Mouse (Mus musculus) neural tube, embryonic 11.5 days (tissue): ENCODE results near the gene Notum. TPM values are rescaled to one million over a fixed set of nuclear protein-coding genes. Genes with fewer than 3 reads are reported as not detected.

Experiments used
- ATAC-seq: fragments of 200-750 bp; cut with Nextera tagmentation; 2 replicates; pipeline ENCODE4 v1.8.0; 2017; ENCODE audit warnings: moderate number of reproducible peaks, mild to moderate bottlenecking, moderate TSS enrichment, moderate library complexity; ENCODE audit not compliant: insufficient read depth, low FRiP score, low TSS enrichment
- DNase-seq: peaks from one replicate; pipeline ENCODE4 v3.0.0-alpha.2; 2015; ENCODE audit warnings: low spot score
- H3K27ac ChIP-seq: fragments of 300-500 bp; sonication (generic); 2 replicates; pipeline ENCODE4 v1.5.1; 2014; ENCODE audit warnings: low read depth, mild to moderate bottlenecking, low read length
- H3K27me3 ChIP-seq: fragments of 300-500 bp; sonication (generic); 2 replicates; pipeline ENCODE4 v1.6.1; 2014; ENCODE audit warnings: mild to moderate bottlenecking, low read length, mixed read lengths; ENCODE audit not compliant: control insufficient read depth, insufficient read depth
- H3K36me3 ChIP-seq: fragments of 300-500 bp; sonication (generic); 2 replicates; pipeline ENCODE4 v1.6.1; 2014; ENCODE audit warnings: mild to moderate bottlenecking, low read length, moderate library complexity, mixed read lengths; ENCODE audit not compliant: control insufficient read depth, insufficient read depth
- H3K4me1 ChIP-seq: fragments of 300-500 bp; sonication (generic); 2 replicates; pipeline ENCODE4 v1.6.1; 2014; ENCODE audit warnings: low read length, mixed read lengths; ENCODE audit not compliant: control insufficient read depth, insufficient read depth
- H3K4me2 ChIP-seq: fragments of 300-500 bp; sonication (generic); 2 replicates; pipeline ENCODE4 v1.6.1; 2014; ENCODE audit warnings: low read depth, mild to moderate bottlenecking, moderate library complexity
- H3K4me3 ChIP-seq: fragments of 300-500 bp; sonication (generic); 2 replicates; pipeline ENCODE4 v1.5.1; 2014; ENCODE audit warnings: low read depth, low read length
- H3K9ac ChIP-seq: fragments of 300-500 bp; sonication (generic); 2 replicates; pipeline ENCODE4 v1.6.1; 2014; ENCODE audit warnings: mild to moderate bottlenecking, low read length
- H3K9me3 ChIP-seq: fragments of 300-500 bp; sonication (generic); 2 replicates; pipeline ENCODE4 v1.6.1; 2016; ENCODE audit warnings: low read length; ENCODE audit not compliant: control insufficient read depth
- WGBS: fragments of 180-500 bp; shearing (Covaris S2); extraction: QIAGEN DNeasy Blood & Tissue Kit; methylation state at CpG from one replicate; pipeline ENCODE4 v1.1.7; 2014; 5-methylcytosine and 5-hydroxymethylcytosine counted together
- microRNA-seq: library from miRNA; unstranded; fragments of <30 nt; microRNA quantifications from one replicate; pipeline ENCODE4, GENCODE M21; 2016
- polyA plus RNA-seq: library from polyadenylated mRNA; unstranded; fragments of >200 nt; fragmentation: Nextera tagmentation; extraction: Ambion mirVana; gene quantifications from 2 replicates; pipeline ENCODE4 v1.2.1, GENCODE M21; 2014

The Notum gene
- polyA plus RNA-seq, 1 experiment from 2014 or later: 2.6 TPM

- 48% methylated on average over 6 of the region's 6 CpGs for WGBS
- H3K4me1 ChIP-seq: peaks cover 18% of the 10 kb centered on the region
- no peak overlapping the region for H3K4me3 ChIP-seq
- H3K4me2 ChIP-seq: no peak overlapping the region
- H3K9ac ChIP-seq: no peak overlapping the region
- no peaks in the 10 kb centered on the region for H3K9me3 ChIP-seq
- H3K27me3 ChIP-seq: 0 out of 2 replicates have a peak, but pooled peaks cover 2% of the 10 kb centered on the region
- DNase-seq (peak; percentile 65), ATAC-seq (no peak)
- H3K36me3 ChIP-seq: peaks cover 9% of the 10 kb centered on the region
- no peak overlapping the region for H3K27ac ChIP-seq
Observed at GRCm38 (mm10) chr11:120612763-120613162, 48.2 kb downstream of the Notum start.

- H3K9me3 ChIP-seq: no peaks in the 10 kb centered on the region
- DNase-seq (no peak), ATAC-seq (no peak)
- H3K27ac ChIP-seq: no peak overlapping the region
- no peak overlapping the region for H3K4me2 ChIP-seq
- whole genome bisulfite sequencing: 93% methylated on average over 9 of the region's 9 CpGs
- H3K9ac ChIP-seq: no peak overlapping the region
- H3K27me3 ChIP-seq: 0 out of 2 replicates have a peak, but pooled peaks cover 2% of the 10 kb centered on the region
- H3K4me1 ChIP-seq: peaks cover 9% of the 10 kb centered on the region
- no peak overlapping the region for H3K4me3 ChIP-seq
- peaks cover 11% of the 10 kb centered on the region for H3K36me3 ChIP-seq
Observed at GRCm38 (mm10) chr11:120610477-120611046, 50.4 kb downstream of the Notum start.

- Histone ChIP-seq H3K27ac (no peak overlapping the region), H3K4me1 (peaks cover 9% of the 10 kb centered on the region; the same call in 1 of the 2 replicates), H3K9ac (no peak overlapping the region), H3K36me3 (peaks cover 14% of the 10 kb centered on the region), H3K4me3 (no peak overlapping the region), H3K4me2 (no peak overlapping the region), H3K27me3 (0 out of 2 replicates have a peak, but pooled peaks cover 2% of the 10 kb centered on the region), H3K9me3 (no peaks in the 10 kb centered on the region)
- no peak for DNase-seq
- no peak for ATAC-seq
- WGBS: 34% methylated on average over 8 of the region's 8 CpGs
Observed at GRCm38 (mm10) chr11:120609250-120609649, 51.7 kb downstream of the Notum start.

- Histone ChIP-seq H3K27ac (no peak within 1 kb of the TSS), H3K4me3 (peak within 1 kb of the TSS; percentile 21), H3K4me2 (peak within 1 kb of the TSS; percentile 44), H3K9ac (peak within 1 kb of the TSS; percentile 47), H3K9me3 (no peaks in the 10 kb centered on the region), H3K4me1 (peaks cover 9% of the 10 kb centered on the region; the same call in 1 of the 2 replicates), H3K27me3 (0 out of 2 replicates have a peak, but pooled peaks cover 2% of the 10 kb centered on the region), H3K36me3 (peaks cover 14% of the 10 kb centered on the region)
- ATAC-seq (no peak), DNase-seq (no peak)
- WGBS: 6% methylated on average over 44 of the region's 45 CpGs
Observed at GRCm38 (mm10) chr11:120608241-120609034, 52.5 kb downstream of the Notum start, which contains the start of gene Npb. Gene Npb, plus strand, starts transcription at chr11:120608477.

GRCm38 (mm10) chr11:120606764-120607163, 54.2 kb downstream of the Notum start:
- DNase-seq (no peak), ATAC-seq (no peak)
- Histone ChIP-seq H3K9me3 (no peaks in the 10 kb centered on the region), H3K4me2 (no peak overlapping the region), H3K36me3 (peaks cover 17% of the 10 kb centered on the region), H3K4me1 (peaks cover 9% of the 10 kb centered on the region; the same call in 1 of the 2 replicates), H3K9ac (no peak overlapping the region), H3K4me3 (no peak overlapping the region), H3K27me3 (0 out of 2 replicates have a peak, but pooled peaks cover 2% of the 10 kb centered on the region), H3K27ac (no peak overlapping the region)
- 77% methylated on average over 4 of the region's 4 CpGs for WGBS

GRCm38 (mm10) chr11:120605667-120606066, 55.3 kb downstream of the Notum start:
- whole genome bisulfite sequencing: 95% methylated on average over 7 of the region's 7 CpGs
- ATAC-seq: no peak
- no peaks in the 10 kb centered on the region for H3K9me3 ChIP-seq
- H3K27me3 ChIP-seq: 0 out of 2 replicates have a peak, but pooled peaks cover 2% of the 10 kb centered on the region
- peaks cover 9% of the 10 kb centered on the region; the same call in 1 of the 2 replicates for H3K4me1 ChIP-seq
- DNase-seq: no peak
- no peak overlapping the region for H3K27ac ChIP-seq
- no peak overlapping the region for H3K4me3 ChIP-seq
- H3K9ac ChIP-seq: no peak overlapping the region
- H3K36me3 ChIP-seq: peaks cover 12% of the 10 kb centered on the region
- no peak overlapping the region for H3K4me2 ChIP-seq

Small RNA genes lying within 50 kb of the gene (microRNA-seq; reads per million reads assigned to microRNA genes)
- gene Mir6936: 2.1 reads per million

Other genes with a start within 250 kb of the Notum start
- 44.7 and 51.0 TPM in 2 replicates for gene Nploc4, start 223.5 kb downstream of the Notum start, polyA plus RNA-seq
- gene Tspan10, start 218.5 kb downstream of the Notum start, polyA plus RNA-seq: not detected in 2 replicates
- 0.65 TPM in 1 of 2 replicates, not detected in the other for gene Pde6g, start 207.7 kb downstream of the Notum start, polyA plus RNA-seq
- gene Oxld1, start 203.1 kb downstream of the Notum start, polyA plus RNA-seq: 12.0 and 14.4 TPM in 2 replicates
- gene Ccdc137, start 203.1 kb downstream of the Notum start, polyA plus RNA-seq: 26.4 and 29.0 TPM in 2 replicates
- gene Arl16, start 193.6 kb downstream of the Notum start, polyA plus RNA-seq: 61.2 and 65.7 TPM in 2 replicates
- 142 and 145 TPM in 2 replicates for gene Mrpl12, start 176.6 kb downstream of the Notum start, polyA plus RNA-seq
- 41.4 and 49.5 TPM in 2 replicates for gene Slc25a10, start 169.3 kb downstream of the Notum start, polyA plus RNA-seq
- 0.19 and 0.24 TPM in 2 replicates for gene Gcgr, start 130.5 kb downstream of the Notum start, polyA plus RNA-seq
- 244 and 251 TPM in 2 replicates for gene Mcrip1, start 111.4 kb downstream of the Notum start, polyA plus RNA-seq
- gene Ppp1r27, start 110.0 kb downstream of the Notum start, polyA plus RNA-seq: not detected in 2 replicates
- gene P4hb, start 87.9 kb downstream of the Notum start, polyA plus RNA-seq: 562 and 566 TPM in 2 replicates
- gene Arhgdia, start 79.6 kb downstream of the Notum start, polyA plus RNA-seq: 686 and 719 TPM in 2 replicates
- 669 and 698 TPM in 2 replicates for gene Alyref, start 62.8 kb downstream of the Notum start, polyA plus RNA-seq
- 198 and 199 TPM in 2 replicates for gene Anapc11, start 62.8 kb downstream of the Notum start, polyA plus RNA-seq
- gene Npb, start 52.7 kb downstream of the Notum start, polyA plus RNA-seq: 0.78 TPM in 1 of 2 replicates, not detected in the other
- 109 and 118 TPM in 2 replicates for gene Pcyt2, start 43.2 kb downstream of the Notum start, polyA plus RNA-seq
- gene Sirt7, start 35.9 kb downstream of the Notum start, polyA plus RNA-seq: 37.2 and 39.0 TPM in 2 replicates
- 26.5 and 27.5 TPM in 2 replicates for gene Mafg, start 27.6 kb downstream of the Notum start, polyA plus RNA-seq
- gene Pycr1, start 17.4 kb downstream of the Notum start, polyA plus RNA-seq: 31.8 and 33.8 TPM in 2 replicates
- 0.89 TPM in 1 of 2 replicates, not detected in the other for gene Myadml2, start 13.0 kb downstream of the Notum start, polyA plus RNA-seq
- 124 and 136 TPM in 2 replicates for gene Aspscr1, start 11.8 kb upstream of the Notum start, polyA plus RNA-seq
- gene Cenpx, start 52.6 kb upstream of the Notum start, polyA plus RNA-seq: 112 and 115 TPM in 2 replicates
- 39.7 and 44.7 TPM in 2 replicates for gene Lrrc45, start 52.8 kb upstream of the Notum start, polyA plus RNA-seq
- gene Rac3, start 60.3 kb upstream of the Notum start, polyA plus RNA-seq: 12.1 and 13.9 TPM in 2 replicates
- 14.9 and 16.5 TPM in 2 replicates for gene Dcxr, start 66.1 kb upstream of the Notum start, polyA plus RNA-seq
- 1.8 and 2.0 TPM in 2 replicates for gene Cbr2, start 70.9 kb upstream of the Notum start, polyA plus RNA-seq
- 7.7 and 8.6 TPM in 2 replicates for gene Hmga1b, start 101.6 kb upstream of the Notum start, polyA plus RNA-seq
- 36.7 and 40.5 TPM in 2 replicates for gene Rfng, start 123.0 kb upstream of the Notum start, polyA plus RNA-seq
- 286 and 291 TPM in 2 replicates for gene Gps1, start 123.1 kb upstream of the Notum start, polyA plus RNA-seq
- 83.4 and 84.7 TPM in 2 replicates for gene Dus1l, start 135.2 kb upstream of the Notum start, polyA plus RNA-seq
- gene Fasn, start 163.4 kb upstream of the Notum start, polyA plus RNA-seq: 108 and 125 TPM in 2 replicates